Mouse (Mus musculus) lung, adult 2 months (tissue): Measurements from ENCODE around the gene Gm3045.

Experiments
- CTCF ChIP-seq: fragments of 200-500 bp; IDR thresholded peaks from 2 replicates; pipeline ENCODE4 v1.5.1; 2011; ENCODE audit warnings: mild to moderate bottlenecking, low read length, control low read depth; ENCODE audit not compliant: insufficient read depth
- POLR2A ChIP-seq: fragments of 200-500 bp; IDR thresholded peaks from 2 replicates; pipeline ENCODE4 v1.6.1; 2011; ENCODE audit warnings: low read depth, mild to moderate bottlenecking, control low read depth, low read length, borderline replicate concordance; ENCODE audit errors: extremely low read depth

DNA sequence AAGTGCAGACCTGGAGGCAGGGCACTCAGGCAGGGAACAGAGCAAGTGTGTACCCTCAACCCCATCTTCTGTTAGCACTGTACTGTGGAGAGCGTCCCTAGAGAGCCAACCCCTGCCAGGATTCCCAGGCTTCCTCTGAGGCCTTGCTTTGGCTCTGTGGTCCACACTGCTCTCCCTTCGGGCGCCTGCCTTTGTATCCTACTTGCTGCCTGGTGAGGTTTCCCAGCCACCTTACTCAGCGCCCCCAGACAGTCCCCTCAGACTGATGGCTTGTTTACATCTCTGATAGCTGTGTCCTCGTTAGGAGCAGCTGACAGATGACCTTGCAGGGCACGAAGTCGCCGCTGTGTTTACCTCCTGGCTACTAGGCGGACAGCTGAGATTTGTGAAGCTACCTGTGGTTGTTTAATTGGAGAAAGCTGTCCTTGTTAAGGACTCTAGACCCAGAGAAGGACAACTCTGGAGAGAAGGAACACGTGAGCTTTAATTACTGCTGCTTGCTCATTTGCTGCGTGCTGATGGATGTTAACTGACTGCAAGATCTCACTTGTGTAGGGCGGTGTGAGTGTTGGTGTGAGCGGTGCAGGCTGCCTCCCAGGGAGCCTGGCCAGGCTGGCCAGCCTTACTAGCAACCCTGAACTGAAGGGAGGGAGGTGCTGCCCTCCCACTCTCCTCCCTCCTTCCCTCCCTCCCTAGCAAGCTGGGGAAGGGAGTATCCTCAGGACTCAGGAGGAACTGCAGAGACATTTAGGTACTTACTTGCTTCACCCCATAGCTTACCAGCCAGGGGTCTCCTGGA is 7.5 kb upstream of the Gm3045 start:
- no peak for TF ChIP-seq CTCF
- TF ChIP-seq POLR2A = no peak
